Mouse (Mus musculus) embryonic fibroblast, embryonic 13.5 days (primary cell): Measurements from ENCODE around the gene Cenpc1.

Source experiments
- CTCF ChIP-seq: IDR thresholded peaks from 2 replicates; pipeline ENCODE4 v1.5.1; 2011; ENCODE audit warnings: mild to moderate bottlenecking, control low read depth, low read length, moderate library complexity, borderline replicate concordance; ENCODE audit not compliant: insufficient read depth
- POLR2A ChIP-seq: IDR thresholded peaks from 2 replicates; pipeline ENCODE4 v1.6.1; 2011; ENCODE audit warnings: low read depth, mild to moderate bottlenecking, control low read depth, low read length, moderate library complexity

DNA sequence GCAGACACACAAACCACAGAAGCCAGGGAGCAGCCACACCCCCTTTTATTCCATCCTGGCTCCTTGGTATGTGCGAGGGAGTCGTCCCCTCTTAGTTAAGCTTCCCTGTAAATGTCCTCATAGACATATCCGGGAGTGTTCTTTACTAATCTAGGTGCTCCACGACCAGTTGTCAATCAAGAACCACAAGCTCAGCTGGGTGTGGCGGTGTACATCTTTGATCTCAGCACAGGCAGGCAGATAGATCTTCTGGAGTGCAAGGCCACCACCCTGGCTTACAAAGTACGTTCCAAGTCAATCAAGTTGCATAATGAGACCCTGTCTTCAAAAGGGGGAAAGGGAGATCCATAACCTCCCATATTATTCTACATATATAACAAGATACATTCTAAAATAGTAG lies 3.7 kb upstream of the Cenpc1 start:
- TF ChIP-seq CTCF (no peak), POLR2A (no peak)
